Mouse (Mus musculus): Measurements from ENCODE around the gene Trappc10. TPM values are rescaled to one million over a fixed set of nuclear protein-coding genes. Genes with fewer than 3 reads are reported as not detected.

Gene Trappc10
- total RNA-seq (2022): 10 to 100 TPM; 36.9 to 57.4 (median 42.2) TPM

DNA sequence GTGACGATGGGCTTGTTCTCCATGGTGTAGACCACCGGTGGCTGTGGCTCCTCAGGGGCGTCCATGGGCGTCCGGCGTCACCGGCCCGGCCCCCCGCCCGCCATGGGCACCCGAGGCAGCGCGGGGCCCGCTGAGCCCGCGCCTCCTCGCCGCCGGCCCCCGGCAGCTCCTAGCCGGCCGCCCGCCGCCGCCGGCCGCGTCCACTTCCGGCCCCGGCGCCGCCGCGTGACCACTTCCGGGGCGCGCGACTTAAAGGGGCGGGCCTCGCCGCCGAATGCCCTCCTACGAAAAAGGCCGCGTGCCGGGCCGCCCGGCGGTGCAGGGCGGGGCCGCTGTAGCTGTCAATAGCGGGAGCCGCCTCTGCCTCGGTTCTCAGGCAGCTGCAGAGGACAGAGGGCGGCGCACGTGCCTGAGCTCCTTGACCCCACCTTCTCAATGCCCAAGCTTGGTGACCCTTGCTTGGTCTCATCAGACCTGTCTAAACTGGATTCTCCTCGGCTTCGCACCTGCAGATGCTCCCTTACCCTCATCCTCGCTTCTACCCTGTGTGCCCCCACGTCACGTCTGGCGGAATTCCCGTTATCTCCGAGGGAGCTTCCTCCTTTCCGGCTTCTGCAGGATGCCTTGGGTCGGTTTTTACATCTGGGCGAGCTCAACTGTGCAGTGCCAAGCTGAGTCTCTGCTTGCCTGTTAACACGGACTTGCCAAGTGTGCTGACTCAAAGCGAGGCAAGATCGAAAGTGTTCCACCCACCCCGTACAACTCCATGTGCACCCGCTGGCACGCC lies at the start of gene Trappc10:
Gene Trappc10, minus strand, starts transcription at position 204 of the 787 bp plus-strand sequence.
- DNase-seq (ENCODE audit: low spot score in 2 of 2): peak; percentile 80 to 85

DNA sequence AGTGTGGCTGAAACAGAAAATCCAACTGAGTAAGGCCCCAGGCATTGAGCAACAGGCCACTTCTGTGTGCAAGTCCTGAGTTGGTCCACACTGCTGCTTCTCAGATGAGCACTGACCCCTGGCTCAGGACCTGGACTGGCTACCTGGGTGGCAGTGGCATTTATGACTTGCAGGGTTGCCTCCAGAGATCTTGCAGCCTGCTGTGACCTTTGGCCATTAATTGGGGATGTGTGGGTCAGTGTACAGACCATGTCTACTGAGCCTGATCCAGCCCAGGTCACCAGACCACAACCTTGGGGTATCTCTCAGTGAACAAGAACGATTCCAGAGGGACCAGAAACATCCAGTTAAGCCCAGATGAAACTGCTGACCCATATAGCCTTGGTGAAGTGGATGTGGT lies 49.1 kb upstream of the Trappc10 start:
- DNase-seq (ENCODE audit: low spot score in 2 of 2): no peak

DNA sequence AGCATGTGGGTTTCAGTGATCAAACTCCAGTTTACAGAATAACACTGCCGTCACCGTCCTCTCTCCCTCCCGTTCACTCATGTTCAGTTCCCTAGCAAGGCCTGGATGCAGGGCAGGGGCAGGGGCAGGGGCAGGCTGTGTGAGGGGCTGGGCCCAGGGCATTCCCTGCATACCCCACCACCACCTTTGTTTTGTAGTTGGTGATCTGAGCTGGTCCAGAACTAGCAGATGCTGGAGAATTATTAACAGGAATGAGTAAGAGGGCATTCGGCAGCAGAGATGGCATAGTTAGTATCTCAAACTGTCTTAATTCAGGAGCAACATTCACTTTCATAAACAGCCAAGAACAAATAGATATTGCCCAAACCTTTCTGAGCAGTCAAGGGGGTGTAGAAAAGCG lies 47.9 kb upstream of the Trappc10 start:
- DNase-seq (ENCODE audit: low spot score in 2 of 2): no peak

DNA sequence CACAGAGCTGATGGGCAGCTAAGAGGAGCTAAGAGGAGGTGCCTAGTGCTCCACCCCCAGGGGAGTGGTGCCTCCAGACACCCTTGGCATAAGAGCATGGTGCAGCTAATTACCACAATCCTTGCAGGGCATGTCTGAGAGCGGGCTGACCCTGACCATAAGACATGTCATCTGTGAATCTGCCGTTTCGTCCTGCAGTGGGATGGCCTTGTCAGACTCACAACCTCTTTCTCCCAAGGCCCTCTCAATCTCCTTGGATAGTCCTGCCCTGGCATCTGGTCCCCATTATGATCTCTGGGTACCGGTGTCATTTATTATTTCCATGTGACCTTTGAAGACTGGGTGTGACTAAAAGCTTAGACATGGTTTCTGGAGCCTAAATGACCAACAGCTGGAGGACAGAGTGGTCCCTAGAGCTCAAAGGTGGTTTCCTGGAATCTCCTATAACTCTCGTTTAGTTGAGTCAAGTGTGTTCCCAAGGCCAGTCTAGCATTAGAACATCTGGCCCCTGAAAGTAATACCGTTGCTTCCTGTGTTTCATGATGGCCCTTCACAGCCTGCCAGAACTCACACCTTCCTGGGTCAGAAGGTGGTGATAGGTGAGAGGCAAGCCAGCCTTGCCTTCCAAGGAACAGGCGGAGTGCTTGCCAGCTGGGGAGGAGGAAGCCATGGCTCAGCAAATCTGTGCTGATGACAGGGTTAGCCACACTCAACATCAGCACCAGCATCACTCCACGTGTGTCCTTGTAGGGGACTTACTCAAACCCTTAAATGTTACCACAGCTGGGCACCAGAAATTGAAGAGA lies 46.5 kb upstream of the Trappc10 start:
- no peak for DNase-seq (ENCODE audit: low spot score in 2 of 2)

DNA sequence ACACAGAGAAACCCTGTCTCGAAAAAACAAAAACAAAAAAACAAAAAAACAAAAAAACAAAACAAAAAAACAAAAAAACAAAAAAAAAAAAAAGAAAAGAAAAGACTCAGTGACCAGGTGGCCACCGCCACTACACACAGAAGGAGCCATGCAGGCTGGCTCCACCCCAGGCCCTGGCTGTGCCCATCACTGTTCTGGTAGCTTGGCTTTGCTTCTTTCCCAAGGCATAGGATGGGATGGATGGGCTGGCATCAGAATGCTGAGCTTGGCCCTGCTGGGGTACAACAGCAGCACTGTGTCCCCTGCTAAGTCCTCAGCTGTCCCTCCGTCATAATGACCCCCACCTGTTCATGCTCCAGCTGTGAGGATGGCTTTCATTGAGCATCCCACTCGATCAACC lies 44.5 kb upstream of the Trappc10 start:
- DNase-seq (ENCODE audit: low spot score in 2 of 2): no peak

DNA sequence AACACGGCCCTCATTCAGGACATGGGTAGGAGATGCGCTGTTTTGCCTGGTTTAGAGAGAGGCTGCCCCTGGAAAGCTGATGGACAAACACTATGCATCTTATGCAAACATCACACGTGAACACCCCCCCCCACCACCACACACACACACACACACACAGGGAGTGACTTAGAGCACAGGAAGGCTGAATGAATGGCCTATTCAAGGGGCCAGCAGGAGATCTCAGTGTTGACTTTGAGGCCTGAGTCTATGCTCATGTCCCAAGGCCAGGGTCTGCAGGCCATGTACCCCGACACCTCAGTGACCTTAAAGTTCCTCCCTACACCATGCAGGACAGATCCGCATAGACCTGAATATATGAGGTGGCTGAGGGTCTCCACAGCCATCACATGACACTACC lies 43.7 kb upstream of the Trappc10 start:
- no peak for DNase-seq (ENCODE audit: low spot score in 2 of 2)

DNA sequence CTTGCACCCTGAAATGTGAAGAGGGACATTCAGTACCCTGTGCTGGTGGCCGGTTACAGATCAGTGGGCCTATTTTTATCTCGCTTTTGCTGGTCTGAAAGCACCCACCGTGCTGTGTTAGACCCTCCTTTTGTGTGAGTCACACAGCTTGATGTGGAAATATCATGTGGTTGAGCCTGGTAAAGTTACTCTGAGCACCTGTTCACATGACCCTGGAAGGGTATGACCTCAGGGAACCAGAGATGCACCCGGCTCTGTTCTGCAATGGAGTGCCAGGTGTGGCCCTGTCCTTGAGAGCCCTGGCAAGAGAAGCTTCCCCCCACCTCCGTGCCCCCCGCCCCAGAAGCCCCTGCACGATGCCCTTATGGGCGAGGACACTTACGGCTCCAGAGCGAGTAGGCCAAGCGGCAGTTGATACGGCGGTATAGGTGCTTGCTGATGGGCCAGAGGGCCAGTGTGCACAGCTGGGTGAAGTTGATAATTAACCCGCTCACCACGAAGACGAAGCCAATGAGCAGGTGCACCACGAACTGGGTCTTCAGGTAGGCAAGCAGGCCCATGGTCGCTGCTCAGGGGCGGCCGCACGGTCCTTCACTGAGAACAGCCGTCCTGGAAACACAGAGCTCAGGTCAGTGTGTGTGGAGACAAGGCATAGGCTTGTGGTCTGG lies 43.2 kb upstream of the Trappc10 start:
- no peak for DNase-seq (ENCODE audit: low spot score in 2 of 2)

DNA sequence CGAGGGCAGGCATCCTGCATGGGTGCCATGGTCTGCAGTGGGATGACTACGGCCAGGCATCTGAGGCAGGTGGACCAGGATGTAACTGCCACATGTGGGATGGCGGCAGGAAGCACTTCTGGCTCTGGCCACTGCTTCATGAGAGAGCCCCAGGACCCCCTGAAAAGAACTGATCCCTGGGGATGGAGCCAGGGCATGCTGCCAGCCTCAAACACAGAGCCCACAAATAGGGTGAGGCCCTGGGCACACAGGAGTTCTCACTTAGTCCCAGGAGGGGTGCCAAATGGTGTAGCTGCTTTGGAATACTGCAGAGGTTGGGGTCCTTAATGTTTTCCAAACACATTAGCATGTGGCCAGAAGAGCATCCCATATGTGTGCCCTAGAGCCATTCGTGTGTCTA lies 41.5 kb upstream of the Trappc10 start:
- no peak for DNase-seq (ENCODE audit: low spot score in 2 of 2)

DNA sequence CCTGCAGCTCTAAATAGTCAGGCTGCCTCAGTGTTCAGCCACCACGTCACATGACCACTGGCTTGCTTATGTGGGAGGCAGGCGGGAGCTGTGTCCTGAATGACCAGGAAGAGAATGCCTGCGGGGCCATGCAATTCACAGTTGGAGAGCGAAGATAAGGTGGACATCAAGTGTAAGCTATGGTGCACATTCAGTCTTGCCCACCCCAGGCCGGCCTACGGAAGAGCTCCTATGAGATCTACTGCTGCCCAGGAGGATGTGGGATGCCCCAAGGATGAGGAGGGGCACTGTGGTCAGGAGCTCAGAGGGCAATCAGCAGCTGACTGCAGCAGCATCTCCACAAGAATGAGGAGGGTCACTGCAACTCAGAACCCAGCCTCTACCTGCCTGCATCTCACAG lies 41.0 kb upstream of the Trappc10 start:
- no peak for DNase-seq (ENCODE audit: low spot score in 2 of 2)

DNA sequence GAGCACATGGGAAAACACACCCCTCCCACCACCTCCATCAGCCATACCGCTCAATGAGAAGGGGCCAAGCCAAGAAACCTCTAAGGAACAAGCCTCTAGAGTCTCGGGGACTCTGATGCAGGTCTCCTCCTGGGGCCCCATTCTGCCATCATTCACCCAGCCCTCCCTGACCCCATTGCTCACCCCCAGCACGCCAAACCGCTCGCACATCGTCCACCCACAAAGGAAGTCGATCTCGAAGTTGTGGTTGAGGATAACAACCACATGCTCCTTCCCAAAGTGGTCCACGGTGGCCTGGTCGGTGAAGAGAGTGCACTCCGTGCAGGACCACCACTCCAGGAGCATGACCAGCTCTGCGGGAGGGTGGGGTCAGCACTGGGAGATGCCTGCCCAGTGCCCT lies 40.4 kb upstream of the Trappc10 start:
- no peak for DNase-seq (ENCODE audit: low spot score in 2 of 2)

DNA sequence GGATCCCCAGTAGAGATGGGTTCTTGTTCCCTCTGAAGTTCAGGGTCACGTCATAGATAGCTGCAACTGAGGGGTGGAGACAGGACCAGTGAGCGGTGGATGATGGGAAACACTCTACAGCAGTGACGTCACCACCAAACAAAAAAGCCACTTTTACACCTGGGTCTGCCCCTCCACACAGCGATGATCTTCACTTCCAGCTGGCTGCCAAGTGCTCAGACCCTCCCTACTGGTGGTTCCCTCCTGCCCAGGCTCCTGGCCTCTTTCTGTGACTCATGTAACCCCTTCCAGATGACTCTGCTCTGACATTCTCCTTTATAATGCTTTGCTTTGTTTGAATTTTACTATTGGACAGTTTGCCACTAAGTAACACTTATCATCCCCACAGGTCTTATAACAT lies 38.0 kb upstream of the Trappc10 start:
- no peak for DNase-seq (ENCODE audit: low spot score in 2 of 2)

DNA sequence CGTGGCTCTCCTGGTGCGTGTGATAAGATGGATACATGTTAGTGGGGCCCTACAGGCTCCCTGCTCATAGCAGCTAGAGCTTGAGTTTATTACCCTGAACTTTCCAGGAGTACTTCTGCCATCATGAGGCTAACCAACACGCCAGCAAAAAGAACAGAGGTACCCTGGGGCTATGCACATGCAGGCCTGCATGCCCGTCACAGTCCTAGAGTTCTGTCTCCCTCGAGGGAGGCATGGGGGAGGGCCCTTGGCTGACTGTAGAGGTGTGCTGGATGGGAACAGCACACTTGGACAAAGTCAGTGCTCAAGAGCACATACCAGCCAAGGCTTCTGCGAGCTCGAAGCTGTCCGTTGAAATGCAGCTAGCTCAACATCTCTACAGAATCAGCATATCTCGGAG lies 36.0 kb upstream of the Trappc10 start:
- no peak for DNase-seq (ENCODE audit: low spot score in 2 of 2)

DNA sequence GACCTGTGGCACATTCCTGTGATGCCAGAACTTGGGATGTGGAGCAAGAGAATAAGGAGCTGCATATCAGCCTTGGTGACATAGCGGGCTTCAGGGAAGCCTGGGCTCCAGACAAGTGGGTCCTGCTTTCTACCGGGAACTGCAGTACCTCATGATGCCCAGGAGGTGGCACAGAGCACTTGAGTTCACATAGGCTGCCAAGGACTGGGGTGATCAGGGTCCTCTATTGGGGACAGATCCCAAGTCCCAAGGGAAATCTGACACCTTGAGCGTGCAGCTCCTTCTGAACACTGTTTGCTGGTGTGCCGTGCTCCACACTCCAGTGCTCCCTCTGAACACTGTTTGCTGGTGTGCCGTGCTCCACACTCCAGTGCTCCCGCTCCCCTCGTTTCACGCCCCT lies 34.8 kb upstream of the Trappc10 start:
- DNase-seq (ENCODE audit: low spot score in 2 of 2): no peak

DNA sequence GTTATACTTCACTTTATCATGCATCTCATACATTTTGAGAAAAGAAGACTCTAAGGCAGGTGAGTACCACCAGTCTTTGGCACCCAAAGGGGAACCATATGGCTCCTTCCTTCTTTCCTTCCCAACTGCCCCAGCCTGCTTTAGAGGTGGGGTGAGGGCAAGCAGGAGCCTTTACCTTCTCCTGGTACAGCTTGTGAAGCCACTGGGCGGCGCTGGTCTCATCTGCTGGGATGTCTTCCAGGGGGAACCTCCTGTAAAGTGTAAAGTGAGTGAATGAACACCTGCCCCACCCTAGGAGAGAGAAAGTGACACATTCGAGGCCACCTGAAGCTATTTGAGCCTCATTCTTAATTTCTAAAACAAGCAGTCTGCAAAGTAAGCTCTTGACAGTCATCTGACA lies 33.4 kb upstream of the Trappc10 start:
- DNase-seq (ENCODE audit: low spot score in 2 of 2): no peak

DNA sequence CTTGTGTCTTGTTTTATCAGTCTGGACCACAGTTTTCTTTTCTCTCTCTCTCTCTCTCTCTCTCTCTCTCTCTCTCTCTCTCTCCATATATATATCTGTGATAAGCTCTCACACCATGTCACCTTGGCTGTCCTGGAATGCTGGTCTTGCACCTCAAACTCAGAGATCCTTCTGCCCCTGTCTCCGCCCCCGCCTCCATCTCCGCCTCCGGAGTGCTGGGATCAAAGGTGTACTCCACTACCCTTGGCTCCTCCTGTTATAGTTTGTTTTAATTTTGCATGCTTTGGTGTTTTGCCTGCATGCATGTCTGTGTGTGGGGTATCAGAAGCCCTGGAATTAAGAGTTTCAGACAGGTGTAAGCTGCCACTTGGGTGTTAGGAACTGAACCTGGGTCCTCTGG lies 31.8 kb upstream of the Trappc10 start:
- DNase-seq (ENCODE audit: low spot score in 2 of 2): no peak

DNA sequence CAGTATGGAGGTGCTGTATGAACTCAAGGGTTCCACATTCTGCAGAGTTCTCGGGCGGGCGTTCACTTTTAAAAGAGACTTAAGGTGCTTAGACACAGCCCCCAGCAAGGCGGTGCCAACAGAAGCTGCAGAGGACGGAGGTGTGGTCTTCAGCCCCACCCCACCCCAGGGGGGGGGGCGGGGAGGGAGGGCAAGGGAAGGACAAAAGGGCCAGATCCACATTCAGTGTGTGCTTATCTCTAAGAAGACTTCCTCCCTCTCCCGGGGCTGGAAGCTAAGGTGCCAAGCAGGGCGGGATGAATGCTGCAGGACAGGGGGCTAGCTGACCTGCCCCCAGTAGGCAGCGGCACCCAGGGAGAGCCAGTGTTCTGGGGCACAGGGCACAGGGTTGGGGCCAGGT lies 28.5 kb upstream of the Trappc10 start:
- no peak for DNase-seq (ENCODE audit: low spot score in 2 of 2)

DNA sequence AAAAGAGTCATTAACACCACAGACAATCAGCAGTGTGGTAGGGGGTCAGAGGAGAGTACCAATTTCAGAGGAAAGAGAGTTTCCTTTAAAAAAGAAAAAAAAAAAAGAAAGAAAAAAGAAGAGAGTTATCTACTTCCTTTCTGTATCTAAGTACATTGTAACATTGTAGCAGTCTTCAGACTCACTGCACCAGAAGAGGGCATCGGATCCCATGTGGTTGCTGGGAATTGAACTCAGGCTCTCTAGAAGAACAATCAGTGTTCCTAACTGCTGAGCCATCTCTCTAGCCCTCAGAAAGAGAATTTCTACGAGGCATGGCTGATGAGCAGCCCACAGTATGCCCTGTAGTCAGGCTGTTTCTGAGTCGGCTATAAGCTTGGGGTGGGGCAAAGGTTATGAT lies 21.4 kb upstream of the Trappc10 start:
- no peak for DNase-seq (ENCODE audit: low spot score in 2 of 2)

DNA sequence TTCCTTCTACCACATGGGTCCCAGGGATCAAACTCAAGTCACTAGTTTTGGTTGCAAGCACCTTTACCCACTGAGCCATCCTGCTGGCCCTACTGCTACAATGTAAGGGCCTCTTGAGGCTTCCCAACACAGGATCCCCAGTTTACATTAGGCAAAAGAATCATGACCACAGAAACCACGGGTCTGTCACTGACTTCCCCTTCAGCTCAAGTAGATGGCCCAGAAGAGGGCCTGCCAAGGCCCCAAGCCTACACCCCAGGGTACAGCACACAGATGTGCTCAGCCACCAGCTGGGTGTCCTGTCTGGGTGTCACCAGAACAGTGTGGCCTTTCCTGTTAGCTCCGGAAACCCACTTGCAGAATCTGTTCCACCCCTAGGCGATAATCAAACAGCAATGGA lies 20.3 kb upstream of the Trappc10 start:
- DNase-seq (ENCODE audit: low spot score in 2 of 2): no peak

DNA sequence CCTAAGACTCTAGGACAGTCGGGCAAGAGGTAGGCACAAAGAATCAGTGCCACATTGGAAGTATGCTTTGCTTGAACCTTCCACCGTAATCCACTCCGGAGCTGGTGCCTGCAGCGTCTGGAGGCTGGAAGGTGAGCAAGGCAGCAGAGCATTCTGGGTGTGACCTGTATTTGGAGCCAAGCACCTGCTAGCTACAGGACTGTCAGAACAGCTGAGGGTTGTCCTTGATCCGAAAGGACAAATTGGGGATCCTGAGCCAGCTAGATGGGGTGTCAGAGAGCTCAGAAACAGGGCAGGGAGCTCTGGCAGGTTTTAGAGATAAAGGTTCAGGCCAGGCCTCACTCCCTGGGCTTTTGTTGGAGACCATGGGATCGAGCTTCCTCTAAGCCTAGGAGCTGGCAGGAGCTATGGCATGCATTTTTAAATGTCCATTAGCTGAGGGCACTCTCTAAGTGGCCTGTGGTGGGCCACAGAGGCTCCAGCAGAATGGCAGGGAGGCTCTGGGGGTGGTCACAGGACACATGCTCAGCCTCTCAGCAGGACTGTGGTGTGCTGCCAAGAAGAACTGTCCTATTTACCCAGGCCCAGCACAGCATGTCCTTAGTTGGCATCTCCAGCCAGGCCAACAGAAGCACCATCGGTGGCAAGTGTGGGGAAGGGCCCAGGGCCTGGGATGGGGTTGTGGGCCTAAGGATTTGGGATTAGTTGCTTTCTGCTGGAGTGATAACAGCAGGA lies 16.6 kb upstream of the Trappc10 start:
- DNase-seq (ENCODE audit: low spot score in 2 of 2): peak; percentile 39 to 57

DNA sequence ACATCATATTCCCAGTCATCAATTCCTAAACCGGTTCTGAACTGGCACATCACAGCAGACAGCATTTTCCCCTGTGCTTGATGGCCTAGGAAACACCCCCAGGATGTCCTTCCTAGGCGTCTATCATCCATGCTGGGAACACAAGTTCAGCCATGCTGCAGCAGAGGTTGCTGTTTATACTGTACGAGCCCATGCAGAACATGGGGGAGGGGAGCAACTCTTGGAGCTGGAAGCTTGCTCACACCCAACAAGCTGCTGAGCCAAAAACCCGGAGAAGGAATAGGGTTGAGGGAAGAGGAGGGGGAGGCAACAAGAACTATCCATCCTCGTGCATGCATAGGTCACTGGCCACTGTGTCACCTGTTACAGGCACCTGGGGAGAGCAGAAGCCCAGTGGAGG lies 15.9 kb upstream of the Trappc10 start:
- no peak for DNase-seq (ENCODE audit: low spot score in 2 of 2)

DNA sequence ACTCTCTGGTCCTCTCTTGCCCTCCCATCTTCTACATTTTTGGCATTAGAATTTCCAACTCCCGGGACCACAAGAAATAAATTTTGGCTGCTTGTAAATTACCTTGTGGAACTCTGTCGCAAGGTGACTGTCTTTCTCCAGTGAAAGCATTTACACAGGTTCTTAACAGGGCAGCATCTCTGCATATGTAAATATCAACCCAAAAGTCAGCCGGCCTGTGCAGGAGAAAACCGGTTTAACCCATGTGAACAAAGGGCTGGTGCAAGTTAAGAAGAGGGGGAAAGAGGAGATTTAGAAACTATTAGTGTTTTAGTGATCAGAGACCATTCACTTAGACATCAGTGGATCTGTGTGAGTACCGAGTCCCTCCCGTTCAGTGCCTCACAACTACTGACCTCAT lies 15.3 kb upstream of the Trappc10 start:
- DNase-seq (ENCODE audit: low spot score in 2 of 2): no peak

DNA sequence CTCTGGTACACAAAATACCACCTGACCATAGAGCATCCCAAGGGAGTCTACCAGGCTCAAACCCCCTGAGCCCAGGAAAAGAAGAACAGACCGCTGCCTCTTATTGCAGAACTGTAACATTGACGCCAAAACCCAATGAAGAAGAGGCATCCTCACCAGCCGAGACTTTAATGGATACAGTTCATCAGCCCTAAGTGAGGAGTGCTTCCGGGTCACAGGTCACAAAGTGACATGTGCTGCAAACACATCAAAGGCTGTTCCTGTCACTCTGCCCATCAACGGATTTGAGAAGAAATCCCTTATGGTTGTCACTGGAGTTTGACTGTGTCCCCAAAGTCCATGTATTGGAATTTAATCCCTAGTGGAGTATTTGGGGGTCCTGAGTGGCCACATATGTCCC lies 14.8 kb upstream of the Trappc10 start:
- no peak for DNase-seq (ENCODE audit: low spot score in 2 of 2)

Data from gastrocnemius, adult 8-10 months (tissue).